Mouse (Mus musculus): ENCODE results near the gene Mphosph6. TPM values are rescaled to one million over a fixed set of nuclear protein-coding genes. Genes with fewer than 3 reads are reported as not detected.

The Mphosph6 gene
- polyA plus RNA-seq, 1 experiment from 2014 or later: 32.2 TPM

DNA sequence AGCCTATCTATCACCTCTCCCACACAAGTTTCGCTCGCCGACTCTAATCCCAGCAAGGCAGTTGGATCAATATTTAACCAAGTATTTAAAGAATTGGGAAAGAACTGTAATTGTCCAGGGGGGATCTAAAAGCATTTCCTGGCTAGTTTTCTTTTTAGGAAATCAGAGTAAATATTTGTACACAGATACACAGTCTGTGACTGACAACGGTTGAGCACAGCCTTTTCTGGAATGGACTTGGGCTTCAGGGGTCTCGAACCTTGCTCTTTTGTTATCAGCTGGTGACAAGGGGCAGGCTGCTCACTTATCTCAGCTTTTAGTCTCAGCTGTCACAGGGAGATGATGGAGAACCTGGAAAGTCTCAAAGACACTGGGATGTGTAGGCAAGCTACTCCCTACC lies 55.1 kb downstream of the Mphosph6 start:
- Histone ChIP-seq H3K27ac (ENCODE audit: low read length) (no peak overlapping the region), H3K9me3 (ENCODE audit: low read length) (no peaks in the 10 kb centered on the region), H3K36me3 (ENCODE audit: insufficient read depth, low read length) (no peaks in the 10 kb centered on the region), H3K27me3 (replicated peaks; ENCODE audit: insufficient read depth, low read length) (no peaks in the 10 kb centered on the region), H3K4me3 (ENCODE audit: low read depth, low read length) (no peak overlapping the region), H3K9ac (replicated peaks; ENCODE audit: low read depth) (no peak overlapping the region), H3K4me2 (replicated peaks; ENCODE audit: low read depth, low read length) (no peak overlapping the region), H3K4me1 (ENCODE audit: insufficient read depth, low read depth, low read length) (no peaks in the 10 kb centered on the region)
- TF ChIP-seq EP300 (IDR thresholded peaks at IDR 0.05) (no peak), CTCF (IDR thresholded peaks at IDR 0.05) (no peak)
- ATAC-seq (no peak), DNase-seq (ENCODE audit: low spot score) (no peak)
- 48% methylated on average over 5 of the region's 5 CpGs for WGBS

GRCm38 (mm10) chr8:117742431-117743012 lies 59.2 kb downstream of the Mphosph6 start:
- WGBS: 72% methylated on average over 15 of the region's 15 CpGs
- no peak overlapping the region for H3K4me2 ChIP-seq (replicated peaks; ENCODE audit: low read depth, low read length)
- ATAC-seq: no peak; the same call in 1 of the 2 replicates
- no peak for TF ChIP-seq EP300 (IDR thresholded peaks at IDR 0.05)
- TF ChIP-seq CTCF (IDR thresholded peaks at IDR 0.05): no peak
- no peak overlapping the region for H3K9ac ChIP-seq (replicated peaks; ENCODE audit: low read depth)
- H3K4me1 ChIP-seq (ENCODE audit: insufficient read depth, low read depth, low read length): no peaks in the 10 kb centered on the region
- no peaks in the 10 kb centered on the region for H3K9me3 ChIP-seq (ENCODE audit: low read length)
- H3K27me3 ChIP-seq (replicated peaks; ENCODE audit: insufficient read depth, low read length): no peaks in the 10 kb centered on the region
- peak; percentile 10 for DNase-seq (ENCODE audit: low spot score)
- no peak overlapping the region for H3K4me3 ChIP-seq (ENCODE audit: low read depth, low read length)
- H3K36me3 ChIP-seq (ENCODE audit: insufficient read depth, low read length): no peaks in the 10 kb centered on the region
- no peak overlapping the region for H3K27ac ChIP-seq (ENCODE audit: low read length)

Other genes with a start within 250 kb of the Mphosph6 start
- 3.1 and 3.4 TPM in 2 replicates for gene Sdr42e1, start 128.3 kb downstream of the Mphosph6 start, polyA plus RNA-seq (2015; fragmentation: Nextera tagmentation; extraction: Ambion mirVana)
- gene Hsd17b2, start 100.0 kb downstream of the Mphosph6 start, polyA plus RNA-seq (2015; fragmentation: Nextera tagmentation; extraction: Ambion mirVana): 0.16 and 0.24 TPM in 2 replicates